Mouse (Mus musculus) cerebellum, adult 2 months (tissue): ENCODE results near the gene Chmp1a. TPM values are rescaled to one million over a fixed set of nuclear protein-coding genes. Genes with fewer than 3 reads are reported as not detected.
"Not testable (repeated sequence)": the region's sequence is repeated elsewhere in the genome, so short reads cannot be mapped to it uniquely, and the experiment has no call there.

Experiments
- DNase-seq, 2 experiments: peaks; one replicate each; pipeline ENCODE4 v3.0.0; 2021
- H3K27ac ChIP-seq: fragments of 200-500 bp; 2 replicates; pipeline ENCODE4 v1.5.1; 2012; ENCODE audit warnings: low read length, control low read depth, inconsistent platforms; ENCODE audit not compliant: insufficient read depth
- H3K27me3 ChIP-seq: fragments of 200-500 bp; 2 replicates; pipeline ENCODE4 v1.6.1; 2012; ENCODE audit warnings: inconsistent platforms, mild to moderate bottlenecking, low read length, moderate library complexity; ENCODE audit not compliant: control insufficient read depth, insufficient read depth
- H3K4me1 ChIP-seq: fragments of 200-500 bp; 2 replicates; pipeline ENCODE4 v1.6.1; 2011; ENCODE audit warnings: low read length; ENCODE audit not compliant: control insufficient read depth, insufficient read depth
- H3K4me3 ChIP-seq: fragments of 200-500 bp; replicated peaks from 2 replicates; pipeline ENCODE3; 2011; ENCODE audit warnings: mild to moderate bottlenecking, low read depth, low read length, control low read depth; ENCODE audit not compliant: insufficient read depth
- CTCF ChIP-seq: fragments of 200-500 bp; IDR thresholded peaks from 2 replicates; pipeline ENCODE4 v1.5.1; 2011; ENCODE audit warnings: low read depth, mild to moderate bottlenecking, control low read depth, low read length, moderate library complexity, borderline replicate concordance; ENCODE audit not compliant: insufficient read depth
- POLR2A ChIP-seq: fragments of 200-500 bp; IDR thresholded peaks from 2 replicates; pipeline ENCODE4 v1.6.1; 2011; ENCODE audit warnings: low read length, control low read depth, borderline replicate concordance; ENCODE audit not compliant: insufficient read depth
- WGBS: fragments of 180-500 bp; shearing (Covaris S2); methylation state at CpG from one replicate; pipeline ENCODE4 v1.1.7; 2018; 5-methylcytosine and 5-hydroxymethylcytosine counted together
- polyA plus RNA-seq: library from polyadenylated mRNA; depleted of rRNA; stranded (reverse); fragments of >200 nt; gene quantifications from 2 replicates; pipeline ENCODE4 v1.2.3, GENCODE M21; 2012; rRNA removed

Chmp1a gene
- polyA plus RNA-seq = 95.0 and 98.2 TPM in 2 replicates

DNA sequence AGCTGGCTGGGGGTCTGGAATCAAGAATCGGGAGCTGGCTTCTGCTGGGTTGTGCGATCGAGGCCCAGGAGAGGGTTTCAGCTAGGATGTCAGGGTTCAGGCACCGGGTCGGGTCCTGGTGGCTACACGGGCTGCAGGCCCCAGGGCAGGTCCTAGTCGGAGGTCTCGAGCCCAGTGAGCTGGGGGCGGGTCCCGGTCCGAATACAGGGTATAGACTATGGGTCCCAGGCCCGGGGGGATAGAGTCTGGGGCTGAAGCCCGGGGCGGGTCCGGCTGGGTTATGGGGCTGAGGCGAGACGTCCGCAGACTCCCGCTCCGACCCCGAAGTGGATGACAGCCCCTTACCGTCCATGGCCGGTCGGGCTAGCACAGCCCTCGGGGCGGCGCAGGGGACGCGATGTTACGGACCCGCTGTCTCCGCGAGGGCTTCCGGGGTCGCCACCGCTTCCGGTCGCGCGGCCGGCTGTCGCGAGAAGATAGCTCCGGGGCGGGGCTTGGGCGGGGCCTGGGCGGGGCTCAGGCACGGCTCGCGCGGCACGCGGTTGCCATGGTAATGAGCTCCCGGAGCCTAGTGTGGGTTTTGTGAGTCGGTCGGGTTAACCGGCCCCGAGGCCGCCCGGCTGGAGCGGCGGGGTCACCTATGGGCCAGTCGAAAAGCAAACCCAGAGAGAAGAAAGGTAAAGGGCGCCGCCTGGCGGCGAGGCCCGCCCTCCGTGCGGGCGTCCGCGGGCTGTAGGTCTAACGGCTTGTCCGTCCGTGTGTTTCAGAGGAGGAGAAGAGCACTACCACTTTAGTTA is at the start of gene Chmp1a, which contains the start of gene Spata33:
Gene Chmp1a (minus strand): TSS at position 443 of the 797 bp plus-strand sequence.
Gene Spata33 (plus strand): TSS at position 512 of the 797 bp plus-strand sequence.
- Histone ChIP-seq H3K27ac (peak within 1 kb of the TSS; percentile 65; the same call in 1 of the 2 replicates), H3K4me1 (peaks cover 2% of the 10 kb centered on the region; the same call in 1 of the 2 replicates), H3K27me3 (no peaks in the 10 kb centered on the region), H3K4me3 (peak within 1 kb of the TSS; percentile 77)
- DNase-seq = peak; percentile 88 to 90
- TF ChIP-seq POLR2A (peak; percentile 83), CTCF (peak; percentile 52; the same call in 1 of the 2 replicates)
- WGBS = under 1% methylated on average over 76 of the region's 76 CpGs

DNA sequence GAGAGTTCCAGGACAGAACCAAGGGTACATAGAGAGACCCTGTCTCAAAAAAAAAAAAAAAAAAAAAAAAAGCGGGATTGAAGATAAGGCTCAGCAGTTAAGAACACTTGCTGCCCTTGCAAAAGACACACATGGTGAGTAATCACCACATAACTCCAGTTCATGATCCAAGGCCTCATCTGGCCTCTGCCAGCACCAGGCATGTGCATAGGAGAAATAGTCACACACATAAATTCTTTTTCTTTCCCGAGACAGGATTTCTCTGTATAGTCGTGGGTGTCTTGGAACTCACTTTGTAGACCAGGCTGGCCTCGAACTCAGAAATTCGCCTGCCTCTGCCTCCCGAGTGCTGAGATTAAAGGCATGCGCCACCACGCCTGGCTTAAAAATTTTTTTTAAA is 45.0 kb upstream of the Chmp1a start:
- not testable (repeated sequence) for DNase-seq, H3K27me3 ChIP-seq, H3K4me3 ChIP-seq
- Histone ChIP-seq H3K4me1 (peaks cover 15% of the 10 kb centered on the region; the same call in 1 of the 2 replicates), H3K27ac (peak overlapping the region; percentile 34; the same call in 1 of the 2 replicates)
- 92% methylated on average over 8 of the region's 8 CpGs for WGBS

DNA sequence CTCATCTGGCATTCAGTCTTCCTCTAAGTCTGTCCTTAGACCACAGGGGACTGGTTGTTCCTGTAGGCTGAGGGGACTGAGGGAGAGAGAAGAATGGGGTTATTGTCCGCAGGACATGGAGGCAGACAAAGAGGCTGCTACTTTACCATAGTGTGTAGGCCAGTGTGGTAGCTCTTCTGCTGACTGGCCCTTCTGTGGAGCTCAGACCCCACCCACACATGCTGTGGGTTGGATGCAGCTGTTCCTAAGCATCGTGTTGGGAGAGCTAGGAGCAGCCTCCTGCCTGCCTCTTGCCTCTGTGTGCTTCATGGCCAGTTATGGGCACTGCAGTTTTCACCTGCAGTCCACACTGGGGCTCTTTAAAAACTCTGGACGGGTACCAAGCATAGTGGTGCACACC is 44.6 kb upstream of the Chmp1a start:
- DNase-seq = peak in 1 of 2 experiments; percentile 30
- Histone ChIP-seq H3K4me1 (peaks cover 15% of the 10 kb centered on the region; the same call in 1 of the 2 replicates), H3K27me3 (no peaks in the 10 kb centered on the region), H3K4me3 (no peak overlapping the region), H3K27ac (peak overlapping the region; percentile 34; the same call in 1 of the 2 replicates)
- TF ChIP-seq CTCF = no peak
- TF ChIP-seq POLR2A = no peak
- 64% methylated on average over 3 of the region's 3 CpGs for WGBS

DNA sequence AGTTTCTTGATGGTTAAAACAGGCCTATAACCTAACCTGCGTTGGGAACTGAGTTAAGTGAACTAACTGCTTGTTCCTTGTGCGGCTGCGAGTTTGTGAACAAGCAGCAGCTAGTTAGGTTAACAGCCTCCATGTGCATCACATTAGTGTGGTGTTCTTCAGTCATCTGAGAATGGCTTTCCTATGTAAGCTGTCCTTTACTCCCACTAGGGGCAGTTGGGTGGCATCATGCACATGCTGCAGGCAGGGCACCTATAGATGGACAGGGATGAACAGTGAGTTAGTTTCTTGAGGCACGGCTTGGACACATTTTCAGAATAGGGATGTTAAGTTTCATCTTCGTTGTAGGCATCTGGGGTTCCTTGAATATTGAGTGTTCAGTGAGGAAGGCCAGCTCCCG is 42.6 kb upstream of the Chmp1a start:
- 63% methylated on average over 6 of the region's 6 CpGs for WGBS
- H3K27me3 ChIP-seq = no peaks in the 10 kb centered on the region
- no peak for TF ChIP-seq POLR2A
- TF ChIP-seq CTCF = no peak
- peaks cover 15% of the 10 kb centered on the region; the same call in 1 of the 2 replicates for H3K4me1 ChIP-seq
- no peak overlapping the region for H3K27ac ChIP-seq
- H3K4me3 ChIP-seq = peak overlapping the region; percentile 91
- no peak for DNase-seq

DNA sequence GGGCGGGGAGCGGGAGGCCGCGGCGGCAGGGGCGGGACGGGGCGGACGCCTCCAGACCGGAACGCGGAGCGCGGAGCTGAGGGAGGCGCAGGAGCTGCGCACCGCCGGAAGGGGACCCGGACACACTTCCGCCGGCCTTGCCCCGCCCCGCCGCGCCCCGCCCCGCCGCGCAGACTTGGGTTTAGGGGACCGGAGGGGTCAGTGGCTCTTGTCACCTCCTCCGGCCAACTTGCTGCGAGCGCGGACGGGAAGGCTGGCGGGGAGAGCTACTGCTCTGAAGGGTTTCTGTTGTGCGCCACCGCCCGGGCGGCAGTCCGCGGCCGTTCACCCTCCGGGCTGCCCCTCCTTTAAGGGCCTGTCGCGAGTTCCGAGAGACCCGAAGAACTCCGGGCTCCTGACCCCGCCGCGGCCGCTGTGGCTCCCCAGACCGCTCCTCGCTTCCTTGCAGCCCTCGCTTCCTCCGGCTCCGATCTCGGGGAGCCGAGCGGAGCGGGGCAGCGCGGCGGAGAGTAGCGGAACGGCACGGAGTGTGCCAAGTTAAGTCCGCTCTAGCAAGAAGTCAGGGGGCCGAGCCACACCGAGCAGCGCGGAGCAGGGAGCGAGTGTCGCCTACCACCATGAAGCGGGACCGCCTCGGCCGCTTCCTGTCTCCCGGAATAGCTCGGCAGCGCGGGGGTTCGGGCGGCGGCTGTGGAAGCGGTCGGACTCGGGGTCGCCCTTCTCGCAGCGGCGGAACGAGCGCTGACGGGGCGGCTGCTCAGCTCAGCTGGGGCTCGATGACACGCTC is 41.7 kb upstream of the Chmp1a start, which contains the start of the genes Zfp276 and Vps9d1:
Gene Zfp276 (plus strand): TSS at position 97 of the 787 bp plus-strand sequence.
Gene Vps9d1 (minus strand): TSS at position 250 of the 787 bp plus-strand sequence.
- Histone ChIP-seq H3K4me1 (peaks cover 15% of the 10 kb centered on the region; the same call in 1 of the 2 replicates), H3K27ac (peak within 1 kb of the TSS; percentile 90), H3K27me3 (no peaks in the 10 kb centered on the region), H3K4me3 (peak within 1 kb of the TSS; percentile 91)
- TF ChIP-seq CTCF (no peak), POLR2A (no peak; the same call in 1 of the 2 replicates)
- peak; percentile 83 to 89 for DNase-seq
- under 1% methylated on average over 99 of the region's 99 CpGs for WGBS

DNA sequence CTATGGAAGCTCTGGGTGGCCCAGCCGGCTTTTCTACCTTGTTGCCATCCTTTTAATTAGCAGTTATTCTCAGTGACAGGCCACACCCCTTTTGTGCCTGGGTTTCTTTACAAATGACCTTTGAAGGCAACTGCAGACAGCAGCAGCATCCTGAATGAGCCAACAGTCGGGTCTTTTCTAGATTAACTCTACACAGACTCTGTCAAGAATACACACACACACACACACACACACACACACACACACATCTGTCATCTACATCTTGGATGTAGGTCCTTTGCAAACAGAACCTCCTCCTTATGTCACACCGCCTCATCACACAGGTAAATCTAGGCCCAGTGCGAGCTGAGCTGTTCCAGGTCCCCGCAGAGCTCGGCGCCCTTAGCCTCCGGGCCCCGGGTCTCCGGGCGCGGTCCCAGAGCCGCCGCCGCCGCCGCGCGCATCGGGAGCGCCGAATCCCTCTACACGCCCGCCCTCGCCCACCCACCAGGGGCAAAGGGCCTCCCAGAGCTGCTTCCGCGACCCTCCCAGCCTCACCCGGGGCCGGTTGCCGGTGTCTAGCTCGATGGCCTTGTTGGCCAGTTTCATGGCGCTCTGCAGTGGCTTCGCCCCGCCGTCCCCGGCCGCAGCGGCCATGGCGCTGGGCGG is 41.0 kb upstream of the Chmp1a start:
- under 1% methylated on average over 40 of the region's 40 CpGs for WGBS
- TF ChIP-seq POLR2A (no peak), CTCF (no peak)
- H3K4me1 ChIP-seq = peaks cover 15% of the 10 kb centered on the region; the same call in 1 of the 2 replicates
- peak overlapping the region; percentile 90 for H3K27ac ChIP-seq
- no peaks in the 10 kb centered on the region for H3K27me3 ChIP-seq
- H3K4me3 ChIP-seq = peak overlapping the region; percentile 91
- peak in 1 of 2 experiments; percentile 38 for DNase-seq

DNA sequence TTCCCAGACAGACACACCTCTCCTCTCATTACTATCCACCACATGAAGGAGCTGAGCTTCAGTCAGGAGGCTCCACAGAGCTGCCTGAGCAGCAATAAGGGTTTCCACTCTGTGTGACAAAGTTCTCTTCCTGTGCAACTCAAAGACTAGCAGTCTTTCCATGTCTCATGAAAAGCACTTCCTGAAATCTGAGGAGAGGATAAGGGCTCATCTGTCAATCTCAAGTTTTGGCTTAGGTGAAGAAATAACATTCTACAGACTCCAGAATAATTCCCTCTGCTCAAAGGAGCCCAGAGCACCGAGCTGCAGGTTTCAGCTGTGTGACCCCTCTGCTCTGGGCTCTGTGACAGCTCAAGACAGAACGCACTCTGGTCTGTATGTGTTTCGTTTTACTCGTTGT is 40.4 kb upstream of the Chmp1a start:
- Histone ChIP-seq H3K27me3 (no peaks in the 10 kb centered on the region), H3K4me1 (peaks cover 15% of the 10 kb centered on the region; the same call in 1 of the 2 replicates), H3K27ac (no peak overlapping the region), H3K4me3 (peak overlapping the region; percentile 91)
- WGBS = 50% methylated on average over 4 of the region's 4 CpGs
- no peak for DNase-seq
- TF ChIP-seq CTCF (no peak), POLR2A (no peak)
